Mouse (Mus musculus) midbrain, embryonic 16.5 days (tissue): ENCODE measurements around the gene Kcnh4. TPM values are rescaled to one million over a fixed set of nuclear protein-coding genes. Genes with fewer than 3 reads are reported as not detected.
A peak's percentile ranks its signal among the peaks of the same experiment; 100 is the strongest.

Experiments used
- ATAC-seq: fragments of 200-750 bp; cut with Nextera tagmentation; 2 replicates; pipeline ENCODE4 v1.8.0; 2017; ENCODE audit warnings: moderate TSS enrichment
- H3K27ac ChIP-seq: fragments of 300-500 bp; sonication (generic); 2 replicates; pipeline ENCODE4 v1.5.1; 2014; ENCODE audit warnings: mild to moderate bottlenecking, low read length, mixed read lengths
- H3K27me3 ChIP-seq: fragments of 300-500 bp; sonication (generic); 2 replicates; pipeline ENCODE4 v1.6.1; 2014; ENCODE audit warnings: low read depth, low read length, mixed read lengths; ENCODE audit not compliant: control insufficient read depth, insufficient read depth
- H3K36me3 ChIP-seq: fragments of 300-500 bp; sonication (generic); 2 replicates; pipeline ENCODE4 v1.6.1; 2014; ENCODE audit warnings: mild to moderate bottlenecking, low read length, moderate library complexity, mixed read lengths; ENCODE audit not compliant: control insufficient read depth, insufficient read depth
- H3K4me1 ChIP-seq: fragments of 300-500 bp; sonication (generic); 2 replicates; pipeline ENCODE4 v1.6.1; 2014; ENCODE audit warnings: mild to moderate bottlenecking, low read length, mixed read lengths; ENCODE audit not compliant: control insufficient read depth, insufficient read depth
- H3K4me2 ChIP-seq: fragments of 300-500 bp; sonication (generic); 2 replicates; pipeline ENCODE4 v1.6.1; 2014; ENCODE audit warnings: mild to moderate bottlenecking, low read length, mixed read lengths
- H3K4me3 ChIP-seq: fragments of 300-500 bp; sonication (generic); 2 replicates; pipeline ENCODE4 v1.5.1; 2014; ENCODE audit warnings: low read depth, mild to moderate bottlenecking, low read length, moderate library complexity, mixed read lengths
- H3K9ac ChIP-seq: fragments of 300-500 bp; sonication (generic); 2 replicates; pipeline ENCODE4 v1.6.1; 2014; ENCODE audit warnings: low read depth, low read length, mixed read lengths
- H3K9me3 ChIP-seq: fragments of 300-500 bp; sonication (generic); replicated peaks from 2 replicates; pipeline ENCODE4 v1.6.1; 2014; ENCODE audit warnings: mild to moderate bottlenecking, low read length, mixed read lengths; ENCODE audit not compliant: control insufficient read depth, poor library complexity, severe bottlenecking
- WGBS: fragments of 180-500 bp; shearing (Covaris S2); extraction: QIAGEN DNeasy Blood & Tissue Kit; methylation state at CpG from one replicate; pipeline ENCODE4 v1.1.7; 2014; 5-methylcytosine and 5-hydroxymethylcytosine counted together
- polyA plus RNA-seq: library from polyadenylated mRNA; unstranded; fragments of >200 nt; fragmentation: Nextera tagmentation; extraction: Ambion mirVana; gene quantifications from 2 replicates; pipeline ENCODE4 v1.2.1, GENCODE M21; 2015

Kcnh4 gene
- polyA plus RNA-seq, 1 experiment from 2014 or later = 11.4 TPM

DNA sequence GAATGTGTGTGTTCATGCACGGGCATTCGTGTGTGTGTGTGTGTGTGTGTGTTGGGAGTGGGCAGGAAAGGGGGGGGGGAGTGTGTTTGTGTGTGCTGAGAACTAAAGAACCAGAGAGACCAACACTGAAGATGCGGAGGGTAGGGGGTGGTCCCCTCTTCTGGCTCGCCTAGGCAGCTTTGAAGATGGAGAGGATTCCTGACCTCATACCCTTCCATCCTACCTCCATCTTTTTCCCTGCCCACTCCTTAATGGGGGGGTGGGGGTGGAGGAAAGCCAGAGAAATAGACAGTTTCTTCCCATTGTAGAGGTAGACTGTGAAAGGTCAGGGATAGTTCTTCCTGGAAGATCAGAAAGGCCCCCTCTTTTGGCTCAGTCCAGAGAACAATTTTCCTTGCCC is 46.6 kb downstream of the Kcnh4 start:
- Histone ChIP-seq H3K4me1 (peaks cover 23% of the 10 kb centered on the region), H3K36me3 (peaks cover 23% of the 10 kb centered on the region), H3K4me2 (no peak overlapping the region), H3K27me3 (no peaks in the 10 kb centered on the region; the same call in 1 of the 2 replicates), H3K27ac (no peak overlapping the region), H3K9ac (0 out of 2 replicates have a peak overlapping the region, but pooled peaks have one; percentile 27), H3K9me3 (no peaks in the 10 kb centered on the region), H3K4me3 (no peak overlapping the region)
- no peak for ATAC-seq
- 69% methylated on average over 4 of the region's 4 CpGs for WGBS

DNA sequence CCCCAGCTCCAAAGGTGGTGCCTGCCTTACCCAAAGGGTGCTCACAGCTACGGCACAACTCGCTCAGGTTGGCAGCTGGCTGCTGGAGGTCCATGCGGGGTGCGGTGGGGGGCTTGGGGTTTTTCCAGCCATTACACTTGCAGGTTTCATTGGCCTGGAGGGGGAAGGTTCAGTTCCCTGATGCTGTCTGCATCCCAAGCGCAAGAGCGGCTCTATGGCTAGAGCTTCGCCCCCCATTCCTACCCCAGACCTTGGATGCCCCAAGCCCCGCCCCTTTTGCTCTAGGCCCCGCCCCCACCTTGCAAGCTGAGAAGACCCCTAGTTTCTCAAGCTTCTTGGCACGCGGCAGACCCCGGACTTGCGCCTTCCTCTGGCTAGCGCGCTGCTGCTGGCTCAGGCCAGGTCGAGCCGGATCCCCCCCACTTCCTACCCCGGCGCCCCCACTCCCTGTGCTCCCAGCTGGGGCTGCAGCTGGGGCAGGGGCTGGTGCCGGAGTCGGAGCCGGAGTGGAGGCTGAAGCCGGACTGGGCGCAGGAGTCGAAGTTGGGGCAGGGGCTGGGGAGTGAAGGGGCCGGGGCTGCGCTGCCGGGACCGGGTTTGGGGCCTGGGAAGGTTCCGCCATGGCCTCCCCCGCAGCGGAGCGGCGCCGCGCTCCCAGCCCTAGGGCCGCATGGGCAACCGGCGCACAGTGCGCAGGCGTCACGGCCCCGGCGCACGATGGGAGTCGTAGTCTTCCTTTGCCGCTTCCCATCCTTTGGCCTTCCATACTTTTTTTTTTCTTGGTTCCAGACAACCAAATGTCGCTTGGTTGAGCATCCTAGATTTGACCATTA is 47.7 kb downstream of the Kcnh4 start, which contains the start of gene Kat2a:
Gene Kat2a (minus strand): TSS at position 683 of the 833 bp plus-strand sequence.
- no peaks in the 10 kb centered on the region for H3K9me3 ChIP-seq
- peak within 1 kb of the TSS; percentile 73 for H3K27ac ChIP-seq
- H3K4me3 ChIP-seq = peak within 1 kb of the TSS; percentile 75
- H3K36me3 ChIP-seq = peaks cover 17% of the 10 kb centered on the region
- ATAC-seq = peak; percentile 93
- H3K9ac ChIP-seq = peak within 1 kb of the TSS; percentile 84
- H3K4me2 ChIP-seq = peak within 1 kb of the TSS; percentile 70
- H3K27me3 ChIP-seq = no peaks in the 10 kb centered on the region; the same call in 1 of the 2 replicates
- peaks cover 23% of the 10 kb centered on the region for H3K4me1 ChIP-seq
- 2% methylated on average over 37 of the region's 48 CpGs for WGBS

GRCm38 (mm10) chr11:100710977-100711376 is 48.8 kb downstream of the Kcnh4 start:
- Histone ChIP-seq H3K36me3 (peaks cover 16% of the 10 kb centered on the region; the same call in 1 of the 2 replicates), H3K9ac (peak overlapping the region; percentile 84; the same call in 1 of the 2 replicates), H3K4me1 (peaks cover 23% of the 10 kb centered on the region), H3K9me3 (no peaks in the 10 kb centered on the region), H3K4me2 (peak overlapping the region; percentile 70), H3K27me3 (no peaks in the 10 kb centered on the region; the same call in 1 of the 2 replicates), H3K27ac (no peak overlapping the region), H3K4me3 (0 out of 2 replicates have a peak overlapping the region, but pooled peaks have one; percentile 75)
- 91% methylated on average over 4 of the region's 4 CpGs for WGBS
- no peak for ATAC-seq

GRCm38 (mm10) chr11:100710528-100710927 is 49.2 kb downstream of the Kcnh4 start:
- WGBS = 96% methylated on average over 15 of the region's 15 CpGs

DNA sequence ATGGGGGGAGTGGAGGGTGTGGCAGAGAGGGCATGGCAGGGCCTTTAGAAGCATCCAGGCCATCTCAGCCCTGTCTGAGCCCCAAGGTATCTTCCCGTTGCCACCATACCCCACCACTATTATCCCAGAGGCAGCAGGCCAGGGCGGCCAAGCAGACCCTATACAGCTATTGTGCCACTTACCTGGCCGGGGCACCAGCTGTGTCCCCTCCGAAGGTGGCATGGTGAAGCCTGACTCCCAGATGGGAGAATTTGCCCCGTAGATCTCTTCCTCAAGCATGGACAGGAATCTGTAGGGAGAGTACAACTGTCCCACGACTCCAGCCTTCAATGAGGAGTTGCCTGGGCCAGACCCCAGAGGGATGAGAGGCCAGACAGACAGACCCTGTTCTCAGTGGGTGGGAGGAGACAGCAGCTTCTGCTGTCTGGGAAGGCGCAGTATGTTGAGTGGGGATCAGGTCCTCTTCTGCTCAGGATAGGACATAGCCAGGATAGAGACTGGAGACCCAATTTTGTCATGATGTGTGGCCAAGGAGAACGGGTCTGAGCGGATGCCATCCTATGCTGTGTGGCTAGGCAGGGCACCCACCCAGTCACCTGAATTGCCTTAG is 50.4 kb downstream of the Kcnh4 start:
- peaks cover 23% of the 10 kb centered on the region for H3K36me3 ChIP-seq
- H3K9ac ChIP-seq = no peak overlapping the region
- no peak overlapping the region for H3K4me2 ChIP-seq
- H3K4me3 ChIP-seq = no peak overlapping the region
- peaks cover 23% of the 10 kb centered on the region for H3K4me1 ChIP-seq
- ATAC-seq = no peak
- H3K9me3 ChIP-seq = no peaks in the 10 kb centered on the region
- no peaks in the 10 kb centered on the region; the same call in 1 of the 2 replicates for H3K27me3 ChIP-seq
- H3K27ac ChIP-seq = no peak overlapping the region
- WGBS = 92% methylated on average over 9 of the region's 9 CpGs

More at GRCm38 (mm10) chr11:100710528-100710927, 49.2 kb downstream of the Kcnh4 start:
- H3K4me3 ChIP-seq = no peak overlapping the region
- H3K27me3 ChIP-seq = no peaks in the 10 kb centered on the region; the same call in 1 of the 2 replicates
- H3K36me3 ChIP-seq = peaks cover 16% of the 10 kb centered on the region; the same call in 1 of the 2 replicates
- no peak overlapping the region for H3K4me2 ChIP-seq
- peaks cover 23% of the 10 kb centered on the region for H3K4me1 ChIP-seq
- H3K9ac ChIP-seq = no peak overlapping the region
- H3K27ac ChIP-seq = no peak overlapping the region
- no peak for ATAC-seq
- no peaks in the 10 kb centered on the region for H3K9me3 ChIP-seq

GRCm38 (mm10) chr11:100705095-100705747 is 54.5 kb downstream of the Kcnh4 start:
- Histone ChIP-seq H3K9ac (no peak overlapping the region), H3K27ac (no peak overlapping the region), H3K4me3 (no peak overlapping the region), H3K27me3 (no peaks in the 10 kb centered on the region; the same call in 1 of the 2 replicates), H3K9me3 (no peaks in the 10 kb centered on the region), H3K4me2 (no peak overlapping the region), H3K4me1 (no peaks in the 10 kb centered on the region; the same call in 1 of the 2 replicates), H3K36me3 (peaks cover 23% of the 10 kb centered on the region)
- ATAC-seq = no peak
- 94% methylated on average over 23 of the region's 23 CpGs for WGBS

GRCm38 (mm10) chr11:100703851-100704531 is 55.8 kb downstream of the Kcnh4 start, which contains the start of gene Dhx58:
TSS of gene Dhx58 (minus strand) at chr11:100704271.
- Histone ChIP-seq H3K4me2 (no peak within 1 kb of the TSS), H3K27me3 (no peaks in the 10 kb centered on the region; the same call in 1 of the 2 replicates), H3K36me3 (peaks cover 22% of the 10 kb centered on the region), H3K27ac (no peak within 1 kb of the TSS), H3K4me3 (no peak within 1 kb of the TSS), H3K4me1 (no peaks in the 10 kb centered on the region; the same call in 1 of the 2 replicates), H3K9ac (no peak within 1 kb of the TSS), H3K9me3 (no peaks in the 10 kb centered on the region)
- no peak for ATAC-seq
- WGBS = 74% methylated on average over 7 of the region's 7 CpGs

DNA sequence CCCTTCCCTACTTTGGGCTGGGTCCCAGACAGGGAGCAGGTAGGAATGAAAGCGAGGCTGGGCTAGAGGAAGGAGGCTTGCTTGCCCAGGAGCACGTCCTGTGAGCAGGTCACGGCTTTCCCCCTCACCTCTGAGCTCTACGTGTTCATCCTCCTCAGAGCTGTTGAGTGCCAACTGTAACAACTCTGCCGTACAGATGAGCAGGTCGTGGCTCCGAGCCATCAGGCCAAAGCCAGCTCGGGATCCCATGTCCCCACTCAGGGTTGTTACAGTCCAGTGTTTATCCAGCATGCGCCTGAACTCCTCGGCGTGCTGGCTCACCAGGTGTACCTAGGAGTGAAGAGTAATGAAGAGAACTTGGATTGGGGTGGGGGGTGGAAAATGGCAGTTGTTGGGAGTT is 56.4 kb downstream of the Kcnh4 start:
- peaks cover 18% of the 10 kb centered on the region for H3K36me3 ChIP-seq
- no peaks in the 10 kb centered on the region; the same call in 1 of the 2 replicates for H3K27me3 ChIP-seq
- no peaks in the 10 kb centered on the region; the same call in 1 of the 2 replicates for H3K4me1 ChIP-seq
- ATAC-seq = no peak
- no peak overlapping the region for H3K9ac ChIP-seq
- no peak overlapping the region for H3K4me2 ChIP-seq
- no peak overlapping the region for H3K27ac ChIP-seq
- WGBS = 76% methylated on average over 11 of the region's 11 CpGs
- H3K4me3 ChIP-seq = no peak overlapping the region
- no peaks in the 10 kb centered on the region for H3K9me3 ChIP-seq
